Mouse (Mus musculus): ENCODE data around the gene Lzic.

- TF ChIP-seq CTCF (IDR thresholded peaks at IDR 0.05; ENCODE audit: borderline replicate concordance, control insufficient read depth, extremely low read depth, insufficient read depth, low read length, poor library complexity) (peak; percentile 55; the same call in 1 of the 2 replicates), POLR2A (IDR thresholded peaks at IDR 0.05; ENCODE audit: control insufficient read depth, extremely low read depth, insufficient read depth, low read length, poor library complexity) (no peak)
Measured at GRCm38 (mm10) chr4:149453656-149454055, 31.4 kb upstream of the Lzic start.
